Mouse (Mus musculus): ENCODE data around the gene Zfp523. TPM values are rescaled to one million over a fixed set of nuclear protein-coding genes. Genes with fewer than 3 reads are reported as not detected.
A peak's percentile ranks its signal among the peaks of the same experiment; 100 is the strongest.

Gene Zfp523
- polyA plus RNA-seq, 1 experiment, result 31.0 TPM

- peak overlapping the region; percentile 27 for H3K4me3 ChIP-seq (ENCODE audit: extremely low read depth, insufficient read depth, insufficient read length)
- peaks cover 19% of the 10 kb centered on the region for H3K27me3 ChIP-seq (ENCODE audit: control insufficient read depth, insufficient read depth, low read length)
- peaks cover 7% of the 10 kb centered on the region for H3K4me1 ChIP-seq (ENCODE audit: control insufficient read depth, insufficient read depth, insufficient read length)
- no peaks in the 10 kb centered on the region for H3K36me3 ChIP-seq (ENCODE audit: control insufficient read depth, insufficient read depth, low read length)
- H3K27ac ChIP-seq (ENCODE audit: insufficient read depth, low read length), result no peak overlapping the region
- 4% methylated on average over 33 of the region's 33 CpGs for WGBS
- no peak for DNase-seq (ENCODE audit: low read depth in 1 of 2, low spot score in 2 of 2)
- TF ChIP-seq POLR2A (IDR thresholded peaks at IDR 0.05; ENCODE audit: low read depth, low read length), result no peak
- TF ChIP-seq CTCF (IDR thresholded peaks at IDR 0.05; ENCODE audit: extremely low read depth, insufficient read depth, insufficient read length, insufficient replicate concordance), result no peak
Measured at GRCm38 (mm10) chr17:28142700-28143610, 34.0 kb upstream of the Zfp523 start.

GRCm38 (mm10) chr17:28143751-28144150, 33.2 kb upstream of the Zfp523 start:
- TF ChIP-seq POLR2A (IDR thresholded peaks at IDR 0.05; ENCODE audit: low read depth, low read length) (no peak), CTCF (IDR thresholded peaks at IDR 0.05; ENCODE audit: extremely low read depth, insufficient read depth, insufficient read length, insufficient replicate concordance) (no peak)
- Histone ChIP-seq H3K27ac (ENCODE audit: insufficient read depth, low read length) (no peak overlapping the region), H3K36me3 (ENCODE audit: control insufficient read depth, insufficient read depth, low read length) (no peaks in the 10 kb centered on the region), H3K27me3 (ENCODE audit: control insufficient read depth, insufficient read depth, low read length) (peaks cover 19% of the 10 kb centered on the region), H3K4me3 (ENCODE audit: extremely low read depth, insufficient read depth, insufficient read length) (no peak overlapping the region), H3K4me1 (ENCODE audit: control insufficient read depth, insufficient read depth, insufficient read length) (peaks cover 7% of the 10 kb centered on the region)
- WGBS, result 2% methylated on average over 9 of the region's 9 CpGs
- no peak for DNase-seq (ENCODE audit: low read depth in 1 of 2, low spot score in 2 of 2)

GRCm38 (mm10) chr17:28144241-28144640, 32.7 kb upstream of the Zfp523 start:
- no peaks in the 10 kb centered on the region for H3K36me3 ChIP-seq (ENCODE audit: control insufficient read depth, insufficient read depth, low read length)
- WGBS, result 42% methylated on average over 6 of the region's 6 CpGs
- peaks cover 19% of the 10 kb centered on the region for H3K27me3 ChIP-seq (ENCODE audit: control insufficient read depth, insufficient read depth, low read length)
- no peak overlapping the region for H3K4me3 ChIP-seq (ENCODE audit: extremely low read depth, insufficient read depth, insufficient read length)
- DNase-seq (ENCODE audit: low read depth in 1 of 2, low spot score in 2 of 2), result no peak
- no peak overlapping the region for H3K27ac ChIP-seq (ENCODE audit: insufficient read depth, low read length)
- TF ChIP-seq CTCF (IDR thresholded peaks at IDR 0.05; ENCODE audit: extremely low read depth, insufficient read depth, insufficient read length, insufficient replicate concordance), result no peak
- no peak for TF ChIP-seq POLR2A (IDR thresholded peaks at IDR 0.05; ENCODE audit: low read depth, low read length)
- H3K4me1 ChIP-seq (ENCODE audit: control insufficient read depth, insufficient read depth, insufficient read length), result peaks cover 7% of the 10 kb centered on the region

GRCm38 (mm10) chr17:28148288-28148687, 28.6 kb upstream of the Zfp523 start:
- Histone ChIP-seq H3K27ac (ENCODE audit: insufficient read depth, low read length) (no peak overlapping the region), H3K27me3 (ENCODE audit: control insufficient read depth, insufficient read depth, low read length) (peaks cover 6% of the 10 kb centered on the region), H3K4me3 (ENCODE audit: extremely low read depth, insufficient read depth, insufficient read length) (no peak overlapping the region), H3K4me1 (ENCODE audit: control insufficient read depth, insufficient read depth, insufficient read length) (peaks cover 2% of the 10 kb centered on the region; the same call in 1 of the 2 replicates), H3K36me3 (ENCODE audit: control insufficient read depth, insufficient read depth, low read length) (no peaks in the 10 kb centered on the region)
- whole genome bisulfite sequencing, result 85% methylated on average over 3 of the region's 3 CpGs
- TF ChIP-seq CTCF (IDR thresholded peaks at IDR 0.05; ENCODE audit: extremely low read depth, insufficient read depth, insufficient read length, insufficient replicate concordance), result no peak
- no peak for TF ChIP-seq POLR2A (IDR thresholded peaks at IDR 0.05; ENCODE audit: low read depth, low read length)
- DNase-seq (ENCODE audit: low read depth in 1 of 2, low spot score in 2 of 2), result no peak

- H3K4me3 ChIP-seq (ENCODE audit: extremely low read depth, insufficient read depth, insufficient read length), result no peak overlapping the region
- TF ChIP-seq POLR2A (IDR thresholded peaks at IDR 0.05; ENCODE audit: low read depth, low read length) (no peak), CTCF (IDR thresholded peaks at IDR 0.05; ENCODE audit: extremely low read depth, insufficient read depth, insufficient read length, insufficient replicate concordance) (no peak)
- no peaks in the 10 kb centered on the region for H3K4me1 ChIP-seq (ENCODE audit: control insufficient read depth, insufficient read depth, insufficient read length)
- no peak overlapping the region for H3K27ac ChIP-seq (ENCODE audit: insufficient read depth, low read length)
- no peak for DNase-seq (ENCODE audit: low read depth in 1 of 2, low spot score in 2 of 2)
- peaks cover 3% of the 10 kb centered on the region for H3K27me3 ChIP-seq (ENCODE audit: control insufficient read depth, insufficient read depth, low read length)
- WGBS, result 87% methylated on average over 8 of the region's 8 CpGs
- H3K36me3 ChIP-seq (ENCODE audit: control insufficient read depth, insufficient read depth, low read length), result no peaks in the 10 kb centered on the region
Measured at GRCm38 (mm10) chr17:28149734-28150133, 27.2 kb upstream of the Zfp523 start.

GRCm38 (mm10) chr17:28150456-28150855, 26.5 kb upstream of the Zfp523 start:
- WGBS, result 87% methylated on average over 12 of the region's 12 CpGs
- Histone ChIP-seq H3K27ac (ENCODE audit: insufficient read depth, low read length) (no peak overlapping the region), H3K36me3 (ENCODE audit: control insufficient read depth, insufficient read depth, low read length) (no peaks in the 10 kb centered on the region), H3K27me3 (ENCODE audit: control insufficient read depth, insufficient read depth, low read length) (peaks cover under 1% of the 10 kb centered on the region), H3K4me3 (ENCODE audit: extremely low read depth, insufficient read depth, insufficient read length) (no peak overlapping the region), H3K4me1 (ENCODE audit: control insufficient read depth, insufficient read depth, insufficient read length) (no peaks in the 10 kb centered on the region)
- no peak for DNase-seq (ENCODE audit: low read depth in 1 of 2, low spot score in 2 of 2)
- TF ChIP-seq CTCF (IDR thresholded peaks at IDR 0.05; ENCODE audit: extremely low read depth, insufficient read depth, insufficient read length, insufficient replicate concordance), result no peak
- TF ChIP-seq POLR2A (IDR thresholded peaks at IDR 0.05; ENCODE audit: low read depth, low read length), result no peak

GRCm38 (mm10) chr17:28153095-28153494, 23.8 kb upstream of the Zfp523 start:
- H3K4me3 ChIP-seq (ENCODE audit: extremely low read depth, insufficient read depth, insufficient read length), result no peak overlapping the region
- no peak for DNase-seq (ENCODE audit: low read depth in 1 of 2, low spot score in 2 of 2)
- no peaks in the 10 kb centered on the region for H3K4me1 ChIP-seq (ENCODE audit: control insufficient read depth, insufficient read depth, insufficient read length)
- no peaks in the 10 kb centered on the region for H3K36me3 ChIP-seq (ENCODE audit: control insufficient read depth, insufficient read depth, low read length)
- WGBS, result 84% methylated on average over 6 of the region's 6 CpGs
- TF ChIP-seq POLR2A (IDR thresholded peaks at IDR 0.05; ENCODE audit: low read depth, low read length), result no peak
- no peak for TF ChIP-seq CTCF (IDR thresholded peaks at IDR 0.05; ENCODE audit: extremely low read depth, insufficient read depth, insufficient read length, insufficient replicate concordance)
- H3K27me3 ChIP-seq (ENCODE audit: control insufficient read depth, insufficient read depth, low read length), result no peaks in the 10 kb centered on the region
- H3K27ac ChIP-seq (ENCODE audit: insufficient read depth, low read length), result no peak overlapping the region
